Comparison of ENCODE assay signal across 33 mouse cellular contexts in the genomic region with DNA sequence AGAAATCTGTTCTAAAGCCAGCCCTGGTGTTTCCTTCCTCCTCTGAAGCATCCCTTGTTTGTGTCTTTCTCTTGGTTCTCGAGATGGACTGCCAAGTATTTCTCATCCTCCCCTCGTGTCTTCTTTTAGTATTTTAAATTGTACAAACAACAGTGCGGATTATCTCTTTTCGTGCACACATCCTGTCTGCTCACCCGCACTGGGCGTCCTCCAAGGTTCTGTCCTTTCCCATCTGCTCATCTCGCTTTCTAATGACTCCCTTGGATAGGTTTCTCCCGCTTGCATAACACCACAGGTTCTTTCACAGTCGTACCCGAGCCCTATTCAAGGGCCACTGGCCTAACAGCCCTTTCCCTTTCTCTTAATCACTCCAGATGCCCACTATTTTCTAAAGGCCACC.
DNase-seq lines count a peak whose midpoint lies in the region; ATAC-seq and TF ChIP-seq lines count a peak whose summit lies in the region.
"Had no signal": no experiment of that assay in that cellular context is flagged by ENCODE, and none has a peak within 500 bp of the region (broad histone marks: within the 10 kb centered on the region; RNA-seq: fewer than 3 reads in every experiment).

No protein-coding gene starts in this region.

- no peaks in the 10 kb centered on the region for H3K4me1 ChIP-seq in heart, postnatal 0 days (ENCODE audit: control insufficient read depth, insufficient read depth)
- no peaks in the 10 kb centered on the region for H3K4me1 ChIP-seq in forebrain, embryonic 16.5 days (replicated peaks; ENCODE audit: control insufficient read depth, insufficient read depth, low read length)
- H3K4me1 ChIP-seq: forebrain, embryonic 13.5 days; intestine, embryonic 15.5 days; limb, embryonic 10.5 days; liver, embryonic 13.5 days; neural tube, embryonic 12.5 days had no signal

- H3K27me3 ChIP-seq in heart, postnatal 0 days (ENCODE audit: control insufficient read depth, insufficient read depth, low read length), result no peaks in the 10 kb centered on the region
- H3K27me3 ChIP-seq in forebrain, embryonic 16.5 days (replicated peaks; ENCODE audit: control insufficient read depth, insufficient read depth, low read length), result no peaks in the 10 kb centered on the region
- H3K27me3 ChIP-seq: forebrain, embryonic 13.5 days; heart, embryonic 13.5 days; hindbrain, embryonic 12.5 days; intestine, embryonic 15.5 days; limb, embryonic 15.5 days; liver, embryonic 13.5 days; neural tube, embryonic 12.5 days had no signal

- TF ChIP-seq EP300 in heart, postnatal 0 days (IDR thresholded peaks at IDR 0.05; ENCODE audit: low read depth), result no peak

- no peak overlapping the region for H3K4me3 ChIP-seq in heart, postnatal 0 days (ENCODE audit: low read depth, low read length)
- H3K4me3 ChIP-seq in forebrain, embryonic 16.5 days (replicated peaks; ENCODE audit: low read length), result no peak overlapping the region
- H3K4me3 ChIP-seq: forebrain, embryonic 13.5 days; heart, embryonic 13.5 days; hindbrain, embryonic 12.5 days; intestine, embryonic 15.5 days; limb, embryonic 10.5 days; limb, embryonic 15.5 days; liver, embryonic 13.5 days; midbrain, embryonic 10.5 days; myocyte; neural tube, embryonic 12.5 days had no signal

- H3K9me3 ChIP-seq in heart, postnatal 0 days (replicated peaks; ENCODE audit: control insufficient read depth, low read length), result no peaks in the 10 kb centered on the region
- no peaks in the 10 kb centered on the region for H3K9me3 ChIP-seq in forebrain, embryonic 16.5 days (ENCODE audit: control insufficient read depth, low read length)
- H3K9me3 ChIP-seq: forebrain, embryonic 13.5 days; heart, embryonic 13.5 days; hindbrain, embryonic 12.5 days; intestine, embryonic 15.5 days; limb, embryonic 10.5 days; limb, embryonic 15.5 days; liver, embryonic 13.5 days; midbrain, embryonic 10.5 days had no signal

- H3K9ac ChIP-seq in heart, postnatal 0 days (replicated peaks; ENCODE audit: low read depth, low read length), result no peak overlapping the region
- H3K9ac ChIP-seq in forebrain, embryonic 16.5 days (replicated peaks; ENCODE audit: low read depth, low read length), result no peak overlapping the region
- H3K9ac ChIP-seq: forebrain, embryonic 13.5 days; heart, embryonic 13.5 days; hindbrain, embryonic 12.5 days; intestine, embryonic 15.5 days; limb, embryonic 15.5 days; liver, embryonic 13.5 days; neural tube, embryonic 12.5 days had no signal

- DNase-seq in heart, postnatal 0 days (ENCODE audit: low spot score), result peak; percentile 21
- no peak for DNase-seq in heart, postnatal 25 days (ENCODE audit: low spot score)
- peak; percentile 83 for DNase-seq in cerebellum, adult 11 months
- DNase-seq in cerebellum, adult 8-10 months, result peak; percentile 85
- peak; percentile 85 to 87 for DNase-seq in cerebellum, postnatal 25 days
- DNase-seq in adrenal gland, postnatal 36 days, result no peak
- DNase-seq in adrenal gland, postnatal 25 days, result no peak
- DNase-seq: adrenal gland, adult 8-10 months; gastrocnemius, postnatal 36 days; heart, adult 18-20 months; heart, postnatal 14 days; kidney, adult 2 months; kidney, postnatal 4 days; layer of hippocampus, postnatal 36 days; liver, embryonic 13.5 days; lung, adult 18-20 months; right cerebral cortex, postnatal 4 days; thymus, adult 2 months; thymus, postnatal 36 days had no signal

- ATAC-seq in heart, postnatal 0 days (ENCODE audit: insufficient read depth, low read depth), result no peak
- ATAC-seq in forebrain, embryonic 16.5 days, result no peak
- ATAC-seq: activated CD4-positive, CD25-positive, alpha-beta regulatory T cell, adult 4 months; forebrain, embryonic 13.5 days; hindbrain, postnatal 0 days; intestine, embryonic 15.5 days; lung, postnatal 0 days had no signal

- TF ChIP-seq CTCF in heart, postnatal 0 days (IDR thresholded peaks at IDR 0.05; ENCODE audit: low read depth), result no peak

- no peak overlapping the region for H3K4me2 ChIP-seq in heart, postnatal 0 days (ENCODE audit: low read depth, low read length)
- no peak overlapping the region for H3K4me2 ChIP-seq in forebrain, embryonic 16.5 days (ENCODE audit: low read length)
- H3K4me2 ChIP-seq: forebrain, embryonic 13.5 days; heart, embryonic 13.5 days; hindbrain, embryonic 12.5 days; intestine, embryonic 15.5 days; limb, embryonic 15.5 days; liver, embryonic 13.5 days; neural tube, embryonic 12.5 days had no signal

- intact Hi-C loops in heart, postnatal 25 days (cut with DNase I), result loop anchor here (5.0 kb wide), 3 partner anchors 38 to 238 kb away; no protein-coding TSS in a partner anchor

- H3K27ac ChIP-seq in heart, postnatal 0 days (ENCODE audit: low read depth), result no peak overlapping the region
- H3K27ac ChIP-seq in forebrain, embryonic 16.5 days (ENCODE audit: low read length), result no peak overlapping the region
- H3K27ac ChIP-seq: forebrain, embryonic 13.5 days; heart, embryonic 13.5 days; hindbrain, embryonic 12.5 days; hindbrain, postnatal 0 days; intestine, embryonic 15.5 days; limb, embryonic 10.5 days; limb, embryonic 15.5 days; liver, embryonic 13.5 days; macrophage; midbrain, embryonic 10.5 days; neural tube, embryonic 12.5 days had no signal

- no peaks in the 10 kb centered on the region for H3K36me3 ChIP-seq in heart, postnatal 0 days (replicated peaks; ENCODE audit: control insufficient read depth, insufficient read depth, low read length)
- no peaks in the 10 kb centered on the region for H3K36me3 ChIP-seq in forebrain, embryonic 16.5 days (ENCODE audit: control insufficient read depth, insufficient read depth)
- H3K36me3 ChIP-seq: heart, embryonic 13.5 days; hindbrain, embryonic 12.5 days; intestine, embryonic 15.5 days; limb, embryonic 10.5 days; limb, embryonic 15.5 days; liver, embryonic 13.5 days; midbrain, embryonic 10.5 days; neural tube, embryonic 12.5 days had no signal

- WGBS in heart, postnatal 0 days, result 72% methylated on average over 10 of the region's 10 CpGs
- 79% methylated on average over 10 of the region's 10 CpGs for WGBS in forebrain, embryonic 16.5 days

Comparison
In these comparisons a context has a peak if more than half of its experiments do, and no peak if none do; other contexts are left out.
1. DNase-seq: peak in heart, postnatal 0 days (single experiment), cerebellum, adult 11 months (single experiment), cerebellum, adult 8-10 months (single experiment) and cerebellum, postnatal 25 days (2 of 2); none in heart, postnatal 25 days (single experiment), adrenal gland, postnatal 36 days (0 of 2) and adrenal gland, postnatal 25 days (single experiment).